Mouse (Mus musculus): Measurements from ENCODE around the gene Cyp4f37. TPM values are rescaled to one million over a fixed set of nuclear protein-coding genes. Genes with fewer than 3 reads are reported as not detected.
"Not testable (repeated sequence)": the region's sequence is repeated elsewhere in the genome, so short reads cannot be mapped to it uniquely, and the experiment has no call there.

Gene Cyp4f37
- total and polyA plus RNA-seq, 3 experiments, result 0.05 TPM; not detected in 2

- Histone ChIP-seq H3K9me3 (replicated peaks) (no peaks in the 10 kb centered on the region), H3K36me3 (replicated peaks) (no peaks in the 10 kb centered on the region), H3K4me1 (ENCODE audit: insufficient read depth, low read depth, low read length) (no peaks in the 10 kb centered on the region), H3K4me3 (ENCODE audit: low read depth, low read length) (no peak overlapping the region), H3K27me3 (ENCODE audit: insufficient read depth, low read length) (no peaks in the 10 kb centered on the region)
- TF ChIP-seq GATA1 (IDR thresholded peaks at IDR 0.05; ENCODE audit: borderline replicate concordance, low read length) (no peak), POLR2AphosphoS5 (IDR thresholded peaks at IDR 0.05; ENCODE audit: insufficient replicate concordance, low read depth, low read length) (no peak), CTCF (IDR thresholded peaks at IDR 0.05; ENCODE audit: low read depth, low read length) (no peak), TAL1 (conservative IDR thresholded peaks at IDR 0.05; ENCODE audit: low read depth, low read length) (no peak), GATA2 (IDR thresholded peaks at IDR 0.05; ENCODE audit: borderline replicate concordance, low read depth, low read length) (no peak)
- ATAC-seq (ENCODE audit: extremely low read depth, insufficient number of reproducible peaks, low FRiP score, poor library complexity, severe bottlenecking) (no peak), DNase-seq (ENCODE audit: low spot score) (no peak)
Measured at GRCm38 (mm10) chr17:32612417-32612816, 8.7 kb upstream of the Cyp4f37 start.

GRCm38 (mm10) chr17:32617252-32617651 lies 3.9 kb upstream of the Cyp4f37 start:
- no peak for TF ChIP-seq POLR2AphosphoS5 (IDR thresholded peaks at IDR 0.05; ENCODE audit: insufficient replicate concordance, low read depth, low read length)
- DNase-seq (ENCODE audit: low spot score) (no peak), ATAC-seq (ENCODE audit: extremely low read depth, insufficient number of reproducible peaks, low FRiP score, poor library complexity, severe bottlenecking) (no peak)
- H3K36me3 ChIP-seq (replicated peaks), result no peaks in the 10 kb centered on the region
- H3K9me3 ChIP-seq (replicated peaks), result peaks cover 14% of the 10 kb centered on the region
- no peaks in the 10 kb centered on the region for H3K27me3 ChIP-seq (ENCODE audit: insufficient read depth, low read length)
- no peaks in the 10 kb centered on the region for H3K4me1 ChIP-seq (ENCODE audit: insufficient read depth, low read depth, low read length)
- no peak overlapping the region for H3K4me3 ChIP-seq (ENCODE audit: low read depth, low read length)

DNA sequence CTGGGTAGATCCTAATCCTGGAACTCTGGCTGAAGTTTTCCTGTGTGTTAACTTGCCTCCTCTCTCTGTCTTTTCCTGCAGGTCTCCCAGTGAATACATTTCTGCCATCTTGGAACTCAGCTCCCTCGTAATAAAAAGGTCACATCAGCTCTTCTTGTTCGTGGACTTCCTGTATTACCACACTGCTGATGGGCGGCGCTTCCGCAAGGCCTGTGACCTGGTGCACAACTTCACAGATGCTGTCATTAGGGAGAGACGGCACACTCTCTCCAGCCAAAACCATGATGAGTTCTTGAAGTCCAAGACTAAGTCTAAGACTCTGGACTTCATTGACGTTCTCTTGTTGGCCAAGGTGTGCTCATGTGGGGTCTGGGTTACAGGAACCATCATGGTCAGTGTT lies 8.6 kb downstream of the Cyp4f37 start:
- not testable (repeated sequence) for H3K4me3 ChIP-seq (ENCODE audit: low read depth, low read length); ATAC-seq (ENCODE audit: extremely low read depth, insufficient number of reproducible peaks, low FRiP score, poor library complexity, severe bottlenecking); H3K4me1 ChIP-seq (ENCODE audit: insufficient read depth, low read depth, low read length); H3K36me3 ChIP-seq (replicated peaks); H3K9me3 ChIP-seq (replicated peaks); DNase-seq (ENCODE audit: low spot score); H3K27me3 ChIP-seq (ENCODE audit: insufficient read depth, low read length)

- Histone ChIP-seq H3K4me1 (ENCODE audit: insufficient read depth, low read depth, low read length) (no peaks in the 10 kb centered on the region), H3K27me3 (ENCODE audit: insufficient read depth, low read length) (no peaks in the 10 kb centered on the region), H3K9me3 (replicated peaks) (no peaks in the 10 kb centered on the region), H3K36me3 (replicated peaks) (no peaks in the 10 kb centered on the region), H3K4me3 (ENCODE audit: low read depth, low read length) (no peak overlapping the region)
- DNase-seq (ENCODE audit: low spot score) (no peak), ATAC-seq (ENCODE audit: extremely low read depth, insufficient number of reproducible peaks, low FRiP score, poor library complexity, severe bottlenecking) (no peak)
- TF ChIP-seq CTCF (IDR thresholded peaks at IDR 0.05; ENCODE audit: low read depth, low read length) (no peak), GATA2 (IDR thresholded peaks at IDR 0.05; ENCODE audit: borderline replicate concordance, low read depth, low read length) (no peak), GATA1 (IDR thresholded peaks at IDR 0.05; ENCODE audit: borderline replicate concordance, low read length) (no peak), POLR2AphosphoS5 (IDR thresholded peaks at IDR 0.05; ENCODE audit: insufficient replicate concordance, low read depth, low read length) (no peak), TAL1 (conservative IDR thresholded peaks at IDR 0.05; ENCODE audit: low read depth, low read length) (no peak)
Measured at GRCm38 (mm10) chr17:32631936-32632335, 10.8 kb downstream of the Cyp4f37 start.

- not testable (repeated sequence) for DNase-seq (ENCODE audit: low spot score); H3K4me3 ChIP-seq (ENCODE audit: low read depth, low read length); H3K27me3 ChIP-seq (ENCODE audit: insufficient read depth, low read length); H3K36me3 ChIP-seq (replicated peaks); ATAC-seq (ENCODE audit: extremely low read depth, insufficient number of reproducible peaks, low FRiP score, poor library complexity, severe bottlenecking); H3K9me3 ChIP-seq (replicated peaks); H3K4me1 ChIP-seq (ENCODE audit: insufficient read depth, low read depth, low read length)
Measured at GRCm38 (mm10) chr17:32634242-32634971, 13.3 kb downstream of the Cyp4f37 start.

- DNase-seq (ENCODE audit: low spot score), result peak; percentile 64
- Histone ChIP-seq H3K27me3 (ENCODE audit: insufficient read depth, low read length) (peaks cover 2% of the 10 kb centered on the region; the same call in 1 of the 2 replicates), H3K4me3 (ENCODE audit: low read depth, low read length) (no peak overlapping the region), H3K4me1 (ENCODE audit: insufficient read depth, low read depth, low read length) (no peaks in the 10 kb centered on the region), H3K36me3 (replicated peaks) (no peaks in the 10 kb centered on the region), H3K9me3 (replicated peaks) (no peaks in the 10 kb centered on the region)
- no peak; the same call in 1 of the 2 replicates for ATAC-seq (ENCODE audit: extremely low read depth, insufficient number of reproducible peaks, low FRiP score, poor library complexity, severe bottlenecking)
- TF ChIP-seq POLR2AphosphoS5 (IDR thresholded peaks at IDR 0.05; ENCODE audit: insufficient replicate concordance, low read depth, low read length) (no peak), CTCF (IDR thresholded peaks at IDR 0.05; ENCODE audit: low read depth, low read length) (peak; percentile 52)
Measured at GRCm38 (mm10) chr17:32634972-32635314, 13.8 kb downstream of the Cyp4f37 start.

DNA sequence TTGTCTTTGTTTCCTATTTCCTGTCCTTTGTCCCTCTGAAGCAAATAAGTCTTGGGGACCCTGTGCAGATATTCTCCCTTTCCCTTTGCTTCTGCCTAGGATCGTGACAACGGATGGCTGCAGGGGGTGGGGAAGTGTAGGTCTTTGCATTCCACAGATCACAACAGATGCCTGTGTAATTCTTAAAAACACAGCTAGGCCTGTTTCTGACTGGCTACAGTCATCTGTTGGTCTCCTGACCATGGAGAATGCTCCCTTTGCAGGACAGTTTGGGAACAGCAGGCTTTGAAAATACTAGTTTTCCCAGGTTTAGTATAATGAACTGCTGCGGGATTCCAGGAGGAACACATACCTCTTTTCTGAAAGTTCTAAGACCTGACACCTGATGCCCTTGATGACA lies 15.2 kb downstream of the Cyp4f37 start:
- DNase-seq (ENCODE audit: low spot score) (no peak), ATAC-seq (ENCODE audit: extremely low read depth, insufficient number of reproducible peaks, low FRiP score, poor library complexity, severe bottlenecking) (no peak)
- no peaks in the 10 kb centered on the region for H3K4me1 ChIP-seq (ENCODE audit: insufficient read depth, low read depth, low read length)
- TF ChIP-seq CTCF (IDR thresholded peaks at IDR 0.05; ENCODE audit: low read depth, low read length) (no peak), GATA1 (IDR thresholded peaks at IDR 0.05; ENCODE audit: borderline replicate concordance, low read length) (no peak), TAL1 (conservative IDR thresholded peaks at IDR 0.05; ENCODE audit: low read depth, low read length) (no peak), POLR2AphosphoS5 (IDR thresholded peaks at IDR 0.05; ENCODE audit: insufficient replicate concordance, low read depth, low read length) (no peak), GATA2 (IDR thresholded peaks at IDR 0.05; ENCODE audit: borderline replicate concordance, low read depth, low read length) (no peak)
- H3K9me3 ChIP-seq (replicated peaks), result no peaks in the 10 kb centered on the region
- H3K36me3 ChIP-seq (replicated peaks), result no peaks in the 10 kb centered on the region
- no peak overlapping the region for H3K4me3 ChIP-seq (ENCODE audit: low read depth, low read length)
- H3K27me3 ChIP-seq (ENCODE audit: insufficient read depth, low read length), result peaks cover 2% of the 10 kb centered on the region; the same call in 1 of the 2 replicates

Data from G1E (cell line).